Mouse (Mus musculus): ENCODE data around the gene Rbp4.

The Rbp4 gene

GRCm38 (mm10) chr19:38125219-38125610 lies at the start of gene Rbp4:
Gene Rbp4, minus strand, starts transcription at chr19:38125281.
- no peak for DNase-seq (ENCODE audit: extremely low spot score, low spot score)

DNA sequence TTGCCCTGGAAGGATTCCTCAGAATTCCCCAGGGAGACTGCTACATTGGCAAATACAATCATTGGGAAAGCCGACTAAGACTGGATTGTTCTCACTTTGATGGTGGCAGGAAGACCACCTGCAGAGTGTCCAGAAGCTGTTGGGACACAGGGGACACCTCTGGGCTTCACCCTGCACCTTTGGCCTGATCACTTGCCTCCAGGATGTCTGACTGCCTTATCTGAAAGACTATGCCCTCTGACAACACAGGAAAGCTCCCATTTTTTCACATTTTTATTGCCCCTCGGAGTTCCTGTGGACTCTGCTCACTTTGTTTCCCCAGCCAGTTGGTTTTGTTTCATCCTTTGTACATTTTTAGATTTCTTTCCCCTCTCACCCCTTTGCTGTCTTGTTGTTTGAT lies 39.6 kb upstream of the Rbp4 start:
- no peak for DNase-seq (ENCODE audit: extremely low spot score, low spot score)

- DNase-seq (ENCODE audit: extremely low spot score, low spot score) = no peak
Measured at GRCm38 (mm10) chr19:38161648-38162354, 36.7 kb upstream of the Rbp4 start.

- DNase-seq (ENCODE audit: extremely low spot score, low spot score) = no peak
Measured at GRCm38 (mm10) chr19:38156243-38156642, 31.2 kb upstream of the Rbp4 start.

DNA sequence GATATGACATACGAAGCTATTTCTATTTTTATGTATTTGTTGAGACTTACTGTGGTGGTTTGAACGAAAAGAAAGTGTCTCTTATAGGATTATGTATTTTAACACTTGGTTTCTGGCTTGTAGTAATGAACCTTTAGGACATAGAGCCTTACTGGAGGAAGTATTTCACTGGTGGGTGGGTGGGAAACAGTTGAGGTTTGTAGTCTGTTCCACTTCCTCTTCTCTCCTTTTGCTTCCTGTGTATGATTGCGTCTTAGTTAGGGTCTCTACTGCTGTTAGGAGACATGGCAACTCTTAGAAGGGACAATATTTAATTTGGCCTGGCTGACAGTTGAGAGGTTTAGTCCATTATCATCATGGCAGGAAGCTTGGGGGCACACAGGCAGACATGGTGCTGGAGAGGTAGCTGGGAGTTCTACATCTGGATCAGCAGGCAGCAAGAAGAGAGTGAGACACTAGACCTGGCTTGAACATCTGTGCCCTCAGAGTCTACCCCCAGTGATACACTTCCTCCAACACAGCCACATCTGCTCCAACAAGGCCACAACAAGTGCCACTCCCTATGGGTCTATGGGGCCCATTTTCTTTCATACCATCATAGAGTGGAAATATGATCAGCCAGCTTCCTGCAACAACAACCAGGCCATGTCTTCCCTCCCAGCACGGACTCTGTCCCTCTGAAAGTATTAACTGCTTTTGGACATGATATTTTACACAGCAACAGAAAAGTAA lies 18.6 kb upstream of the Rbp4 start:
- DNase-seq (ENCODE audit: extremely low spot score, low spot score) = no peak

DNA sequence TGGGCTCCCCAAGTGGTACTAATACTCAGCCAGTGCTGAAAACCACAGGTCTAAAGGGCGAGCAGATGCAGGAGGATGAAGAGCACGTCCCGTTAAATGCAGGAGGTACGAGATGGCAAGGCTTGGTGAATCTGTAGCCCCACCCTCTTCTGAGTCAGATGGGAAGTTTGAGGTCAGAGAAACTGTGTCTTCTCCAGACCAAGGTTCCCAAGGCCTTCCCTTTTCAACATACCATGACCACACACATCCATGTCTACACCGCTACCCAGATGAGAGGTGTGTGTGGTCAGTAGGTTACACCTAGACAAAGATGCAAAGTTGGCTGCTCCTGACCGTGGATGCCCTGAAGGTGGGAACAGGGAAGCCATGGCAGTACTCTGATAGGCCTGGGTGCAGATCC lies 9.7 kb upstream of the Rbp4 start:
- no peak for DNase-seq (ENCODE audit: extremely low spot score, low spot score)

DNA sequence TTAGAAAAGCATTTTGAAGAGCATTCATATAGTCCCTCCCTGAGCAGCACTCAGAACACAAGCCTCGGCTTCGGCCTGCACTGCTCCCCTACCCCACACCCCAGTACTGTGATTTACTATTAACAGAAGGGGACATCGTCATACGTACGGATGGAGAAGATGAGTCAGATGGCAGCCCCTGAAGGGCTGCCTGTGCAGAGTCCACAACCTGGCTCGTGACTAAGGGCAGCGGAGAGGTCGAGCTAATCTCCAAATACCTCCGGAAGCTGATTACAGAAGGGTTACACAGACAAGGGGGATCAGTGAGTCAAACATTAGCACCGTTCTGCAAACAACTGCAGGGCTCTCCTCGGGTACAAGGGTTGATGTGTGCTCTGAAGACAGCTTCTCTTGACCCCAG lies 8.9 kb upstream of the Rbp4 start:
- no peak for DNase-seq (ENCODE audit: extremely low spot score, low spot score)

- DNase-seq (ENCODE audit: extremely low spot score, low spot score) = no peak
Measured at GRCm38 (mm10) chr19:38132481-38132880, 7.4 kb upstream of the Rbp4 start, which contains the start of gene Pde6c. Gene Pde6c, plus strand, starts transcription at chr19:38132781.

- DNase-seq (ENCODE audit: extremely low spot score, low spot score) = no peak
Measured at GRCm38 (mm10) chr19:38126656-38127055, 1.6 kb upstream of the Rbp4 start.

GRCm38 (mm10) chr19:38124401-38125218 lies 471 bp downstream of the Rbp4 start:
- DNase-seq (ENCODE audit: extremely low spot score, low spot score) = peak; percentile 61

DNA sequence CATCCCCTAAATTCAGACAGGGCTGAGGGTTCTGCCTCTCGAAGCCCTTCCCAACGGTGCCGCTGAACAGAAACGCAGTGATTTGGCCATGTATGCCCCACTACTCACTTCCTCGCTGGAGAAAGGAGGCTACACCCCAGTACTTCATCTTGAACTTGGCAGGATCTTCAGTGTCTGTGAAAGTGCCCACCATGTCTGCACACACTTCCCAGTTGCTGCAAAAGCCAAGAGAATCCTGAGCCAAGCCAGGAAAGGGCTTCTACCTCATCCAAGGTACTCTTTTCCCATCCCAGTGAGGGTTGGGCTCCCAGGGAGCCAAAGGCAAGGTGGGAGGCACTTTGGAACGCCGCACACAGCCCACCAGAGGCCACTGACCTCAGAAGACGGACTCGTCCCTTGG lies 1.2 kb downstream of the Rbp4 start:
- no peak for DNase-seq (ENCODE audit: extremely low spot score, low spot score)

DNA sequence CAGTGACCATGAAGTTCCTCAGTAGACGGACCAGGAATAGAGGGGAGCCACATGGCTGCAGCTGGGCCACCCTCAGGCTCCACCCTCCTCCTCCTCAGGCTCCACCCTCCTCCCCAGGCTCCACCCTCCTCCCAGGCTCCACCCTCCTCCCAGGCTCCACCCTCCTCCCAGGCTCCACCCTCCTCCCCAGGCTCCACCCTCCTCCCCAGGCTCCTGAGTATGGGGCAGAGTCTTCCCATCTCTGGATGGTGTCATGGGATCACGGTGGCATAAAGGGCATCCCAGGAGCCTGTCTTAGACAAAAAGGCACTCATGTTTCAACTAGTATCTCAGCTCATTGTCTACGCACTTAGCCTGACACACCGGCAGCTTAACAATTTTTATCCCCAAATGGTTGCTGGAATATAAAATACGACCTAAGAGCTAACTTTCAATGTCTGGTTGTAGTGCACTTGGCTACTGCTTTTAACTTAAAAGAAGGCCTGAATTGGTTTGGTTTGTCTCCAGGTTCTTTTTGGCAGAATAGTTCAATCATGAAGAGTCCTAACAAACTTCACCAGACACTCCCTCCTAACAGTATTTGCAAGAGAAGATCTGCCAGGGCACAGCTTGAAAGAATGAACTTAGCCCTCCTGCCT lies 4.8 kb downstream of the Rbp4 start:
- no peak for DNase-seq (ENCODE audit: extremely low spot score, low spot score)

DNA sequence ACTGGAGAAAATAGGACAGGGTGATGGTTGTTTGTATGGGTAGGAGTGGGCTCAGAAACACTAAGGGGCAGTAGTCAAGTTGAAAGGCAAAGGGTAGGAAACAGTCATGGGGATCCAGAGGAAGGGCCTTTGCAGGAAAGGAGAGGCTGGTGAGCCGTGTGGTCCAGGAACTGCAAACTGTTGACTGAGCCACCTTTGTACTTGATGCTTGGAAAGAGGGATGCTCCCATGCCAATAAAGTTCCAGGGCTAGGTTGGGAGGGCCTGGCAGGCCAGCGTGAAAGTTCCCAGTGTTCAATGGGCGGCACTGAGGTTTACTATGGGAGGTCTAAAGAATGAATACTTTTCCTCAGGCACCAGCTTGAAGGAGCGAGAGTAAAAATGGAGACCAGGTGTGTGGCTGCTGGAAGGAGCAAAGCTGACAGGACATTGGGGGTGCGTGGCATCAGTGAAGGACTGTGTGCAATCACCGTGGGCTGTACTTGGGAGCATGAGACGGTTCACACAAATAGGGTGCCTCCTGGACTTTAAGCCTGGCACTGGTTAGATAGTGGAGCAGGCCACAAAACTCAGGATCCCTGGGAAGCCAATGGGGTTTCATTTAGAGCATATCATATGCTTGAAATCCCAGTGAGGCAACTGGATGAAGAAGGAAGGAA lies 10.1 kb downstream of the Rbp4 start:
- no peak for DNase-seq (ENCODE audit: extremely low spot score, low spot score)

GRCm38 (mm10) chr19:38112575-38112974 lies 12.5 kb downstream of the Rbp4 start:
- DNase-seq (ENCODE audit: extremely low spot score, low spot score) = no peak

DNA sequence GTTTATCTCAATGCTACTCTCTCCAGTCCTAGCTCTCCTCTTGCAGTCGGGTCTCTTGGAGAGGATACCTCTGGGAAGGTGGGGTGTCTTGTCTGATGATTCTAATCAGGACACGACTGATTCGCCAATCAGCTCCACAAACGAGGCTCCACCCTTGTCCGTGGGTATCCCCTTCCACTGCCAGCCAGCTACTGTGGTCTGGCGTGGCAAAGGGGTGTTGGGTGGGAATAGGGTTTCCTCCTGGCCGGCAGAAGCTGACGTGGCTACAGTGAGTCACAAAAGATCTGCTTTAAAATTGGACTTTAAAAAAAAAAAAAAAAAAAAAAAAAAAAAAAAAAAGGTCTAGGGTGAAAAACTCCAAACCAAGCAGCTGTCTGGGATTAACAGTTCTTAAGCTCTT lies 14.0 kb downstream of the Rbp4 start:
- no peak for DNase-seq (ENCODE audit: extremely low spot score, low spot score)

GRCm38 (mm10) chr19:38109506-38110242 lies 15.4 kb downstream of the Rbp4 start:
- no peak for DNase-seq (ENCODE audit: extremely low spot score, low spot score)

- DNase-seq (ENCODE audit: extremely low spot score, low spot score) = no peak
Measured at GRCm38 (mm10) chr19:38107871-38108270, 17.2 kb downstream of the Rbp4 start.

DNA sequence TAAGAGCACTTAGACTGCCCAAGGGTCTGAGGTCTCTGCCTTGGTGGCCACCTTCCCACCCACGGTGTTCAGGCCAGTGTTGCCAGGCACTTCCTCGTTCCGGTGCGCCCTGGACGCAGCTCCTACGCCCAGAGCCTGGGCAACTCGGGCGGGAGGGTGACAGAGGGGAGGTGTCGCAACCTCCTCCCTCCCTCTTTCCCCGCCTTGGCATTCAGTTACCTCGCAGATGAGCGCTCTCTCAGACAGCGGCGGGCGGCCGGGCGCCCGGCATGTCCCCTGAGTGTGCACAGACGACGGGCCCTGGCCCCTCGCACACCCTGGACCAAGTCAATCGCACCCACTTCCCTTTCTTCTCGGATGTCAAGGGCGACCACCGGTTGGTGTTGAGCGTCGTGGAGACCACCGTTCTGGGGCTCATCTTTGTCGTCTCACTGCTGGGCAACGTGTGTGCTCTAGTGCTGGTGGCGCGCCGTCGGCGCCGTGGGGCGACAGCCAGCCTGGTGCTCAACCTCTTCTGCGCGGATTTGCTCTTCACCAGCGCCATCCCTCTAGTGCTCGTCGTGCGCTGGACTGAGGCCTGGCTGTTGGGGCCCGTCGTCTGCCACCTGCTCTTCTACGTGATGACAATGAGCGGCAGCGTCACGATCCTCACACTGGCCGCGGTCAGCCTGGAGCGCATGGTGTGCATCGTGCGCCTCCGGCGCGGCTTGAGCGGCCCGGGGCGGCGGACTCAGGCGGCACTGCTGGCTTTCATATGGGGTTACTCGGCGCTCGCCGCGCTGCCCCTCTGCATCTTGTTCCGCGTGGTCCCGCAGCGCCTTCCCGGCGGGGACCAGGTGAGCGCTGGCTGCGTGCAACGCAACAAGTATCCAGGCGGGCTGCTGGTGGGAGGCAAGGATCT lies 28.0 kb downstream of the Rbp4 start, which contains the start of gene Ffar4:
TSS of gene Ffar4 (plus strand) at position 214 of the 901 bp plus-strand sequence.
- DNase-seq (ENCODE audit: extremely low spot score, low spot score) = peak; percentile 39

GRCm38 (mm10) chr19:38096231-38096630 lies 28.9 kb downstream of the Rbp4 start:
- DNase-seq (ENCODE audit: extremely low spot score, low spot score) = no peak
